Mouse (Mus musculus) liver, embryonic 14.5 days (tissue): ENCODE results near the gene Dnmt3a. TPM values are rescaled to one million over a fixed set of nuclear protein-coding genes. Genes with fewer than 3 reads are reported as not detected.

ENCODE experiments used
- ATAC-seq: fragments of 200-750 bp; cut with Nextera tagmentation; 2 replicates; pipeline ENCODE4 v1.8.0; 2017; ENCODE audit warnings: moderate number of reproducible peaks, mild to moderate bottlenecking, moderate library complexity; ENCODE audit not compliant: insufficient read depth
- DNase-seq, 3 experiments: peaks; one replicate each; pipeline ENCODE4 v3.0.0-alpha.2; 2012 to 2013; ENCODE audit warnings: low read depth in 3 of 3, low spot score in 3 of 3
- H3K27ac ChIP-seq: fragments of 300-500 bp; sonication (generic); 2 replicates; pipeline ENCODE4 v1.5.1; 2014; ENCODE audit warnings: moderate library complexity, mild to moderate bottlenecking, control low read depth, inconsistent platforms
- H3K27me3 ChIP-seq: fragments of 300-500 bp; sonication (generic); 2 replicates; pipeline ENCODE4 v1.6.1; 2014; ENCODE audit warnings: mild to moderate bottlenecking, low read length, moderate library complexity; ENCODE audit not compliant: control insufficient read depth, insufficient read depth
- H3K36me3 ChIP-seq: fragments of 300-500 bp; sonication (generic); replicated peaks from 2 replicates; pipeline ENCODE4 v1.6.1; 2014; ENCODE audit warnings: low read depth; ENCODE audit not compliant: control insufficient read depth, insufficient read depth
- H3K4me1 ChIP-seq, 2 experiments: fragments of 200-500 bp in 1 of 2; fragments of 300-500 bp in 1 of 2; sonication (generic) in 1 of 2; replicated peaks; 2 replicates each; pipeline ENCODE4 v1.6.1; 2012 to 2014; ENCODE audit warnings: antibody characterized with exemption in 1 of 2, inconsistent platforms in 1 of 2, low read length in 1 of 2; ENCODE audit not compliant: control insufficient read depth in 2 of 2, insufficient read depth in 2 of 2
- H3K4me2 ChIP-seq: fragments of 300-500 bp; sonication (generic); 2 replicates; pipeline ENCODE4 v1.6.1; 2014; ENCODE audit warnings: low read depth, mild to moderate bottlenecking, control low read depth, moderate library complexity
- H3K4me3 ChIP-seq, 2 experiments: fragments of 200-500 bp in 1 of 2; fragments of 300-500 bp in 1 of 2; sonication (generic) in 1 of 2; 2 replicates each; pipeline ENCODE4 v1.5.1; 2012 to 2014; ENCODE audit warnings: low read depth in 2 of 2, low read length in 2 of 2, mild to moderate bottlenecking in 2 of 2, control low read depth in 1 of 2, inconsistent platforms in 1 of 2, moderate library complexity in 1 of 2; ENCODE audit not compliant: insufficient read depth in 1 of 2
- H3K9ac ChIP-seq: fragments of 300-500 bp; sonication (generic); replicated peaks from 2 replicates; pipeline ENCODE4 v1.6.1; 2014; ENCODE audit warnings: mild to moderate bottlenecking, control low read depth, moderate library complexity
- H3K9me3 ChIP-seq: fragments of 300-500 bp; sonication (generic); 2 replicates; pipeline ENCODE4 v1.6.1; 2016; ENCODE audit warnings: low read length, mixed read lengths; ENCODE audit not compliant: control insufficient read depth
- CTCF ChIP-seq: IDR thresholded peaks from 2 replicates; pipeline ENCODE4 v1.5.1; 2016; ENCODE audit warnings: antibody characterized with exemption, low read depth, control low read depth
- EP300 ChIP-seq: IDR thresholded peaks from 2 replicates; pipeline ENCODE4 v1.6.1; 2016; ENCODE audit warnings: antibody characterized with exemption, low read depth
- WGBS: fragments of 180-500 bp; shearing (Covaris S2); extraction: QIAGEN DNeasy Blood & Tissue Kit; methylation state at CpG from one replicate; pipeline ENCODE4 v1.1.7; 2014; ENCODE audit not compliant: insufficient replicate concordance; 5-methylcytosine and 5-hydroxymethylcytosine counted together
- polyA plus RNA-seq, 2 experiments: library from polyadenylated mRNA; depleted of rRNA in 1 of 2; stranded (reverse) in 1 of 2; unstranded in 1 of 2; fragments of >200 nt; fragmentation: Nextera tagmentation in 1 of 2; extraction: Ambion mirVana in 1 of 2; gene quantifications; 2 replicates each; pipeline versions ENCODE4 v1.2.1 to v1.2.3; 2012 to 2014

Gene Dnmt3a
- polyA plus RNA-seq, 2 experiments = 5.3 to 12.8 TPM

DNA sequence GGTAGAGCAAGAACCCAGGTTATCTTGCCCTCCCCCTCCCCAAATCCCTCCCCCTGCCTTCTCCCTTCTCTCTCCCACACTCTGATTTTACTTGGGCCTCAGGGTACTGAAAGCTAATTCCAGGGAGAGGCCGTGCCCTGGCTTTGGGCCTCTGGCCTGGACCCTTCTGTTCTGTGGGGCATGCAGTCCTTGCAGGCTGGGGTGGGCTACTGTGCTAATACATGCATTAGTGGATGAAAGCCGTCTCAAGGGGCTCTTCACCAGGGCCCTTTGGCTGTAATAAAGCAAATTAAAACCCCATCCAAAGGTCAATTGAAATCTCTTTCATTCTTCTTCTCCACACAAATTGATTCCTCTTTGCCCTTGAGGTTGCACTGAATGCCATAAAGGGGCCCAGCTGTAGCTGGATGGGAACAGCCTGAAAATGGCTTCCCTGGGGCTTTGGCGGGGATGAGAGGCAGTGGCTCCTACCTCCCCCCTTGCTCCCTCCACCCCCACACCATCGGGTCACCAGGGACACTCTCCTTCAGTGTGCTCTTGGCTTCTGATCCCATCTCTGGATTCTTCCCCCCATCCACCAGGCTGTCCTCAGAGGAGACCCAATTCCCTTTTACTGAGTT is 138.8 kb downstream of the Dnmt3a start:
- Histone ChIP-seq H3K36me3 (no peaks in the 10 kb centered on the region), H3K4me2 (no peak overlapping the region), H3K9ac (no peak overlapping the region), H3K4me3 (no peak overlapping the region), H3K4me1 (no peaks in the 10 kb centered on the region), H3K27ac (no peak overlapping the region), H3K9me3 (no peaks in the 10 kb centered on the region), H3K27me3 (no peaks in the 10 kb centered on the region)
- DNase-seq (no peak), ATAC-seq (no peak)
- 41% methylated on average over 4 of the region's 4 CpGs for WGBS
- TF ChIP-seq CTCF (no peak), EP300 (no peak)

GRCm38 (mm10) chr12:3947503-3947902 is 141.7 kb downstream of the Dnmt3a start:
- no peak for DNase-seq
- no peak overlapping the region for H3K4me2 ChIP-seq
- H3K9ac ChIP-seq = no peak overlapping the region
- H3K9me3 ChIP-seq = no peaks in the 10 kb centered on the region
- no peak overlapping the region for H3K27ac ChIP-seq
- no peak for ATAC-seq
- no peaks in the 10 kb centered on the region for H3K4me1 ChIP-seq
- TF ChIP-seq CTCF (no peak), EP300 (no peak)
- no peak overlapping the region for H3K4me3 ChIP-seq
- H3K27me3 ChIP-seq = no peaks in the 10 kb centered on the region
- 61% methylated on average over 6 of the region's 6 CpGs for WGBS
- no peaks in the 10 kb centered on the region for H3K36me3 ChIP-seq

DNA sequence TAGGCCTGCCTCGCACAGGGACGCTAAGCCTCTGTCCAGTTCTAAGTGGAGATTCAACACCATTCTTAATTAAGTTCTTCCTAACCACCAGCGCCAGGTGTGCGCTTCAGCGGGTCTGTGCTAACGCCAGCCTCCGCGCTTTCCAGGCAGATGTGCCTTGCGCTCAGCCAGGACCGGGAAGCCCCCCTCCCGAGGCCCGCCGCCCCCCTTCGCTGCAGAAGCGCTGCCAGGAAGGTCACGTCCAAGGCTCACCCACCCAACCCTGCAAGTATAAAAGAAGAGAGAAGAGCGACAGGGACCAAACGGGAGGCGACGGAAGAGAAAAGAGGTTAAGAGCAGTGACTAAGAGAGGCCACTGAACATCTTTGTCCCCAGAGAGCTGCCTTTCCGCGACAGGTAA is 148.8 kb downstream of the Dnmt3a start, which contains the start of gene Pomc:
Gene Pomc, plus strand, starts transcription at position 301 of the 400 bp plus-strand sequence.
- Histone ChIP-seq H3K4me3 (no peak within 1 kb of the TSS), H3K27me3 (peaks cover 5% of the 10 kb centered on the region), H3K9me3 (no peaks in the 10 kb centered on the region), H3K9ac (no peak within 1 kb of the TSS), H3K27ac (no peak within 1 kb of the TSS), H3K4me1 (no peaks in the 10 kb centered on the region; a peak in 1 of 4 replicates), H3K4me2 (no peak within 1 kb of the TSS), H3K36me3 (no peaks in the 10 kb centered on the region)
- 24% methylated on average over 22 of the region's 22 CpGs for WGBS
- DNase-seq = no peak
- TF ChIP-seq EP300 = no peak
- no peak for TF ChIP-seq CTCF
- no peak for ATAC-seq

DNA sequence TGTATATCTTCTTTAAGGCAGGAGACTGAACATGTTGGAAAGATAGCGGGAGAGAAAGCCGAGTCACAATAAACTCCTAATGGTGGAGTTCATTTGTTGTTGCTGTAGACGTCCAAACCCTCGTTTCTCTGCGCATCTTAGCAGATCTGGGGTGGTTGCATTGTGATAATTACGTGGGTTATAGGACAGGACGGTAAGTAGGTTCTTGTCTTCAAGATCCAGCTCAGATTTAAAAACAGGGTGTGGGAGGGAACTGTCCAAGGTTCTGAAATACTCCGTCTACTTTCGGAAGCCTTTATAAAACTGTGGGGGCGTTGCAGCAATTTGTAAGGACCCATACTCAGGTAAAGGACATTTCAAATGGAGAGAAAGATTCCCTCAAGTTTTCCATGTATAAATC is 149.6 kb downstream of the Dnmt3a start:
- ATAC-seq = no peak
- H3K4me3 ChIP-seq = no peak overlapping the region
- H3K27me3 ChIP-seq = peaks cover 5% of the 10 kb centered on the region
- H3K9ac ChIP-seq = no peak overlapping the region
- H3K4me1 ChIP-seq = peaks cover 0 to 1% of the 10 kb centered on the region in 2 experiments; a peak in 2 of 4 replicates
- DNase-seq = peak in 1 of 3 experiments; percentile 26
- H3K4me2 ChIP-seq = no peak overlapping the region
- no peak overlapping the region for H3K27ac ChIP-seq
- 25% methylated on average over 10 of the region's 10 CpGs for WGBS
- no peaks in the 10 kb centered on the region for H3K9me3 ChIP-seq
- TF ChIP-seq CTCF (no peak), EP300 (no peak)
- H3K36me3 ChIP-seq = no peaks in the 10 kb centered on the region

DNA sequence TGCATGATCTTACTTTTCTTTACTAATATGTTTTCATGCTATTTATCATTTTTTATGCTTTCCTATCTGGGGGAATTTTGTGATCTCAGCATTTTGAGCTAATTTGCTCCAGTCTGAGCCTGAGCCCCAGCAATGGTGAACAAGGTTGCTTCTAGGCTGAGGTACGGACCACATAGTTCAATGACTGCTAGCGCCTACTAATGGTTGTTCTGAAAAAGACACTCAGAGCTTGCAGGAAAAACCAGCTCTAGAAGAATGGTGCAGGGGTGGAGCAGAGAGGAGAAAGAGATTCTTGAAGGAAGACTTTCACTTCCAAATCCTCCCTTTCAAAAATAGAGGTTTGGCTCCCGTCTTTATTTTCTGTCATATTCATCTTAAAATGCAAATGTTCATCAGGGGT is 150.5 kb downstream of the Dnmt3a start:
- H3K9ac ChIP-seq = no peak overlapping the region
- no peak overlapping the region for H3K4me2 ChIP-seq
- H3K4me1 ChIP-seq = peaks cover 0 to 5% of the 10 kb centered on the region in 2 experiments; a peak in 2 of 4 replicates
- DNase-seq (no peak), ATAC-seq (no peak)
- H3K4me3 ChIP-seq = no peak overlapping the region
- no peaks in the 10 kb centered on the region for H3K36me3 ChIP-seq
- H3K27ac ChIP-seq = no peak overlapping the region
- H3K9me3 ChIP-seq = no peaks in the 10 kb centered on the region
- 8% methylated on average over 3 of the region's 3 CpGs for WGBS
- 0 out of 2 replicates have a peak, but pooled peaks have one; percentile 27 for TF ChIP-seq CTCF
- TF ChIP-seq EP300 = no peak
- H3K27me3 ChIP-seq = peaks cover 5% of the 10 kb centered on the region
